Mouse (Mus musculus) hindbrain, embryonic 12.5 days (tissue): ENCODE measurements at regions not wholly inside any gene's neighbourhood (a gene's known extent, or its start where the extent isn't known, plus 50 kb on each side); places are given as distances from the start of the nearest gene placed in this dataset.

Experiments used
- ATAC-seq: fragments of 200-750 bp; cut with Nextera tagmentation; 2 replicates; pipeline ENCODE4 v1.8.0; 2017; ENCODE audit warnings: moderate TSS enrichment; ENCODE audit not compliant: low FRiP score
- H3K27ac ChIP-seq: fragments of 300-500 bp; sonication (generic); 2 replicates; pipeline ENCODE4 v1.5.1; 2016; ENCODE audit warnings: mild to moderate bottlenecking
- H3K27me3 ChIP-seq: fragments of 300-500 bp; sonication (generic); 2 replicates; pipeline ENCODE4 v1.6.1; 2016; ENCODE audit warnings: mild to moderate bottlenecking
- H3K36me3 ChIP-seq: fragments of 300-500 bp; sonication (generic); 2 replicates; pipeline ENCODE4 v1.6.1; 2016; ENCODE audit warnings: mild to moderate bottlenecking
- H3K4me1 ChIP-seq: fragments of 300-500 bp; sonication (generic); 2 replicates; pipeline ENCODE4 v1.6.1; 2016
- H3K4me2 ChIP-seq: fragments of 300-500 bp; sonication (generic); replicated peaks from 2 replicates; pipeline ENCODE4 v1.6.1; 2016; ENCODE audit warnings: mild to moderate bottlenecking
- H3K4me3 ChIP-seq: fragments of 300-500 bp; sonication (generic); 2 replicates; pipeline ENCODE4 v1.5.1; 2016; ENCODE audit warnings: mild to moderate bottlenecking
- H3K9ac ChIP-seq: fragments of 300-500 bp; sonication (generic); 2 replicates; pipeline ENCODE4 v1.6.1; 2016; ENCODE audit warnings: mild to moderate bottlenecking, moderate library complexity
- H3K9me3 ChIP-seq: fragments of 300-500 bp; sonication (generic); replicated peaks from 2 replicates; pipeline ENCODE4 v1.6.1; 2016; ENCODE audit warnings: mild to moderate bottlenecking
- WGBS: fragments of 180-500 bp; shearing (Covaris S2); methylation state at CpG from one replicate; pipeline ENCODE4 v1.1.7; 2016; 5-methylcytosine and 5-hydroxymethylcytosine counted together

DNA sequence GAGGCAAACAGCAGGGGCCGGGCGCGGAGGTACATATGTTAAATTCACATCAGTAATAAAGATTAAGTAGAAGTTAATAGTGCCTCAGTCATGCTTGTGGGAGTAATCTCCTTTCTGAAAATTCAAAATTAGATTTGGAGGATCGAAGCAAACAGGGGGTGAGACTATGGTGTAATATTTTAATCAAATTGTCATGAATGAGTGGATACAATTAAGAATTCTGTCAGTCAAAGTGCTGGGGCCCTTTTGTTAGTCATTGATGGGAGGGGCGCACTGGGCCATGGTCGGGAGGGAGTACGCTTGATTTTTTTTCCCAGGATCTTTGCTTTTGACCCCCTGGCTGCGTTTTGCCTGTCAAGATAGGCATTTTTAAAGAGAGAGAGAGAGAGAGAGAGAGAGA lies 163.2 kb downstream of the Vrk1 start:
- Histone ChIP-seq H3K4me1 (peaks cover 33% of the 10 kb centered on the region), H3K4me3 (no peak overlapping the region), H3K9me3 (no peaks in the 10 kb centered on the region), H3K4me2 (peak overlapping the region; percentile 65), H3K27me3 (peaks cover 9% of the 10 kb centered on the region), H3K9ac (no peak overlapping the region), H3K27ac (peak overlapping the region; percentile 82; the same call in 1 of the 2 replicates), H3K36me3 (no peaks in the 10 kb centered on the region)
- peak; percentile 43; the same call in 1 of the 2 replicates for ATAC-seq
- 18% methylated on average over 8 of the region's 8 CpGs for WGBS

DNA sequence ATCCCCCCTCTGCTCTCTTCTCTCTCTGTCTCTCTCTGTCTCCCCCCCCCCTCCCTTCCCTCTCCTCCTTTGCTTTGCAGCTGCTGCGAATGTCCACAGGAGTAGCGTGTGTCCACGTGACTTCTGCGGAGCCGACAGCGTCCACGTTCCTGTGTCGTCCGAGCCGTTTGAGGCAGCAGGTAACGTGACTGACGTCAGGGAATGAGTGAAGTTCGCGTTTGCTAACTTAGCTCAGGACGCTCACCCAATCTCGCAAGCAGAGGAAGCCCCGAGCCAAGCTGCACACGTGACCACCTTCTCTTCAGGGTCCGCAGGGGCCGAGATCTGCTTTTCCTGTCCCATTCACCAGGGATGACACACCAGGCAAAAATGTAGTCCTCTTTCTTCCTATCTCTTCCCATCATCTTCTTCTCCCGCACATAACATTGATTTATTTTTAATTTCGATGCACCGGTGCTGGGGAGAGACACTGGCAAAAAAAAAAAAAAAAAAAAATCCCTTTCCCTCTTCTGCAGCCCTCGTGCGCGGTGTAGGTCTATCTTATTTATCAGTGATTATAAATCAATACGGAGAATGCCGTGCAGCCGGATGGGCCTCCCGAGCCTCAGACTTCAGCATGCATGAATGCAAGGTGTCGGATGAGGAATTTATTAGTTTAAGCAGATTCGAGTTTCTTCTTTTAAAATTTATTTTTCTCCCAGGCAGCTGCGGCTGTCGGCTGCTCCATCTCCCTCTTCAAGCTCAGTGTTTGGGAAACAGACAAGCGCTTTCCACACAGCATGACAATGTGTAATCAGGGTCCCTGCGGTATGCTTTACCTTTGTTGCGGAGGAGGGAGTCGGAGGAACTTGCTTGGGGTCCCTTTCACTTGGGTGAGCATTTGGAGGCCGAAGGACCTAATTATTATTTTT lies 164.3 kb downstream of the Vrk1 start:
- H3K9ac ChIP-seq, result peak overlapping the region; percentile 27
- peak overlapping the region; percentile 65 for H3K4me2 ChIP-seq
- H3K4me3 ChIP-seq, result peak overlapping the region; percentile 38
- peak; percentile 12 for ATAC-seq
- peaks cover 9% of the 10 kb centered on the region for H3K27me3 ChIP-seq
- H3K9me3 ChIP-seq, result no peaks in the 10 kb centered on the region
- under 1% methylated on average over 39 of the region's 39 CpGs for WGBS
- no peaks in the 10 kb centered on the region for H3K36me3 ChIP-seq
- H3K27ac ChIP-seq, result peak overlapping the region; percentile 82
- peaks cover 37% of the 10 kb centered on the region for H3K4me1 ChIP-seq

DNA sequence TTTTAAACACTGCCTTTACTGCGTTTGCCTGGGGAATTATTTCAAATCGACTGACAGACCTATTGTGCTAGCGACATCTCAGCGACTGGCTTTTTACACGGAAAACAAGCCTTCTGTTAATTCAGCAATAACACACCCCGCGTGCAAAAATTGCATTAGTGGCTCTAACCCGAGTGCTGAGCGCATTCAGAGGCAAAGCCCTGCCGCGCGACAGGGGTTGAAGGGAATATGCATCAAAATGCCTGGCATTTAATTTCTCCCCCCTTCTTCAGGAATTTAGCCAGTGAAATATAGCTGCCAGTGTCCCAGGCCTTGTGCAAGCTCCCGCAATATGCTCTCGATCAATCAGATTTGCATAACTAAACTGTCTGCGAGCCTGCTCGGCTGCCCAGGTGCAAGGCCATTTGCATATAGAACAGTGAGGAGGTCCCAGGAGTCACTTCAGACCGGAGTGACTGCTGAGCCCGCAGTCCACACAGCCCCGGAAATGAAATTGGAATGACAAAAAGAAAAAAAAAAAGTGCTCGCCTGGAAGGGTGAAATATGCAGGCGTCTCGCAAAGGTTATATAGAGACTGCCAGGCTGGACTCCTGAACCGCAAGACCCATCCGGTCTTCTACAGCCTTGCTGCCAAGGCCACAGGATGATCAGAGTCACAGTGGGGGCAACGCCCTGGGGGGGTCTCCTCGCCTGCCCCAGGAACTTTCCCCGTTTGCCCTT lies 165.1 kb downstream of the Vrk1 start:
- Histone ChIP-seq H3K27ac (peak overlapping the region; percentile 82), H3K4me1 (peaks cover 37% of the 10 kb centered on the region), H3K9ac (peak overlapping the region; percentile 27; the same call in 1 of the 2 replicates), H3K36me3 (no peaks in the 10 kb centered on the region), H3K4me3 (peak overlapping the region; percentile 38), H3K27me3 (peaks cover 9% of the 10 kb centered on the region), H3K9me3 (no peaks in the 10 kb centered on the region), H3K4me2 (peak overlapping the region; percentile 65)
- WGBS, result 1% methylated on average over 27 of the region's 27 CpGs
- peak; percentile 76 for ATAC-seq

DNA sequence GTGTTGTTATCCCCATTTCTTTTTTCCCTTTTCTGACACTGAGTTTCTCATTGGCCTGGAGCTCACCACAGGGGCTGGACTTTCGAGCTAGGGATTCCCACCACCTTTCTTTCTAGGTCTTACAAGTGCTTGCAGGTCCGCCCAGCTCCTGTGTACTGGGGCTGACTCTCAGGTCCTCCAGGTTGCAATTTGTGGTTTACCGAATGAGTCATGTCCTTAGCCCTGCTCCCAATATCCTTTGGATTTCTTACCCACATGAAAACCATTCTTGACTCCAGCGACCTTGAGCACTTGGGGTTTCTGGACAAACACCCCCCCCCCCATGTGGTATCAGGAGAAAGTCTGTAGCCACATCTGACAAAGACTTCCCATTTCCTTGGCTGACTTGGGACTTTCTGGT lies 167.3 kb downstream of the Vrk1 start:
- H3K27ac ChIP-seq, result no peak overlapping the region
- H3K36me3 ChIP-seq, result no peaks in the 10 kb centered on the region
- H3K27me3 ChIP-seq, result peaks cover 5% of the 10 kb centered on the region
- WGBS, result 63% methylated on average over 4 of the region's 4 CpGs
- H3K4me3 ChIP-seq, result no peak overlapping the region
- H3K9me3 ChIP-seq, result no peaks in the 10 kb centered on the region
- peaks cover 37% of the 10 kb centered on the region for H3K4me1 ChIP-seq
- ATAC-seq, result no peak
- no peak overlapping the region for H3K9ac ChIP-seq
- no peak overlapping the region for H3K4me2 ChIP-seq

DNA sequence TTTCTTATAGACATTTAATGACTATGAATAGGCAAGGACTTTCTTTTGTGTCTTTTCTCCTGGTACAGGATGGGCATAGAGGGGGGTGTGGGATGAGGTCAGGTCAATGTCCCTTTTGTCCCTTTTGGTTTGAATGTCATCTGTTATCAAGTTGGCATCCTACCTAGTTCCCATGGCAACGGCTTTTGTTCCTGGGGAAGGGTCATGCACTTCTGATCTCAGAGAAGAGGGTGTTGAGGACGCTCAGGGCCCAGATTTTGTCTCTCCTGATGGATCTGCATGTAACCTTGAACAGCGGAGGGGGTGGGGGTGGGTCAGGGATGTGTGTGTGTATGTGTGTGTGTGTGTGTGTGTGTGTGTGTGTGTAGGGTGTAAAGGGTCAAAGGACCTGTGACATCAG lies 167.8 kb downstream of the Vrk1 start:
- Histone ChIP-seq H3K27me3 (peaks cover 3% of the 10 kb centered on the region; the same call in 1 of the 2 replicates), H3K9me3 (no peaks in the 10 kb centered on the region), H3K4me3 (no peak overlapping the region), H3K4me1 (peaks cover 35% of the 10 kb centered on the region), H3K4me2 (no peak overlapping the region), H3K9ac (no peak overlapping the region), H3K27ac (no peak overlapping the region), H3K36me3 (no peaks in the 10 kb centered on the region)
- ATAC-seq, result no peak
- WGBS, result 35% methylated on average over 3 of the region's 3 CpGs

DNA sequence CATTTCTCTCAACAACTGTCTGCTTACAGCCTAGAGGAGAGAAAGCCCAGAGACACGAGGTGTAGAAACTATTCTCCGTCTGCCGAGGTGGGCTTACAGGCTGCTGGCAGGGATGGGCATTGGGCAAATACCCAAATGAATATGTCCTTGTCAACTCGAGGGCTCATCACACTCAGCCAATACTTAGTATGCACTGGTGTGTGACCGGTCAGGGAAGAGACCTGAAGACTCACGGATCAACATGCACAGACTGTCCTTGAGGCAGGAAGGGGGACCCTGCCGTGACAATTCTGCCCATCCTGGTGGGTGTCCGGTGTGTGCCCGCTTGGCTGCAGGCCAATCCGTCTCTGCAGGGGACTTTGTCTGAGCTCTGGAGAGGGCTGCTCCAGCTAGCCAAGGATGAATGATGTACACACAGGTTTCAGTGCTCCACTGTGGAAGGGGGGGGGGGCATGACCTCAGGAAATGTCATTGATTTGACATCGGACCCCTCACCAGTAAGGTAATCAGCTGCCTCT lies 168.7 kb downstream of the Vrk1 start:
- H3K9me3 ChIP-seq, result no peaks in the 10 kb centered on the region
- ATAC-seq, result no peak
- H3K4me3 ChIP-seq, result no peak overlapping the region
- no peaks in the 10 kb centered on the region; the same call in 1 of the 2 replicates for H3K27me3 ChIP-seq
- peaks cover 28% of the 10 kb centered on the region for H3K4me1 ChIP-seq
- no peak overlapping the region for H3K9ac ChIP-seq
- WGBS, result 66% methylated on average over 11 of the region's 11 CpGs
- H3K36me3 ChIP-seq, result no peaks in the 10 kb centered on the region
- H3K27ac ChIP-seq, result no peak overlapping the region
- H3K4me2 ChIP-seq, result no peak overlapping the region

DNA sequence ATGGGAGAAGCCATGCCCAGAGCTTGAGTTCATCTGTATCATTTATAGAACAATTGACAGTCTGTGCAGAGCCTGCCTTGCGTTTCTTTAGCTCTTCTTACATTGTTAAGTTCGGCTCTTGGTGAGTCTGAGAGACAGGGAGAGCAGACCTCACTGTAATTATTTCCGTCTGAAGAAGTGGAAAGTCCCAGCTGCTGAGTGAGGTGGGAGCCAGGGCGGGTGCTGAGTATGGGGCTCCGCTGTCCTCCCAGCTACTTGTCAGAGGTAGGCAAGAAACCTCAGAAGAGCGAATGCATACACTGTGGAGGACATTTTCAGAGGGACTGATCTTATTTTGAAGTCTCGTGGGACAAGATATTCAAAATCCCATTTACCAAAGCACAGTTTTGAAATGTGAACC lies 172.9 kb downstream of the Vrk1 start:
- Histone ChIP-seq H3K27me3 (no peaks in the 10 kb centered on the region), H3K36me3 (no peaks in the 10 kb centered on the region), H3K4me1 (peaks cover 6% of the 10 kb centered on the region), H3K4me3 (no peak overlapping the region), H3K27ac (no peak overlapping the region), H3K9ac (no peak overlapping the region), H3K9me3 (no peaks in the 10 kb centered on the region), H3K4me2 (no peak overlapping the region)
- WGBS, result 78% methylated on average over 7 of the region's 7 CpGs
- no peak for ATAC-seq

DNA sequence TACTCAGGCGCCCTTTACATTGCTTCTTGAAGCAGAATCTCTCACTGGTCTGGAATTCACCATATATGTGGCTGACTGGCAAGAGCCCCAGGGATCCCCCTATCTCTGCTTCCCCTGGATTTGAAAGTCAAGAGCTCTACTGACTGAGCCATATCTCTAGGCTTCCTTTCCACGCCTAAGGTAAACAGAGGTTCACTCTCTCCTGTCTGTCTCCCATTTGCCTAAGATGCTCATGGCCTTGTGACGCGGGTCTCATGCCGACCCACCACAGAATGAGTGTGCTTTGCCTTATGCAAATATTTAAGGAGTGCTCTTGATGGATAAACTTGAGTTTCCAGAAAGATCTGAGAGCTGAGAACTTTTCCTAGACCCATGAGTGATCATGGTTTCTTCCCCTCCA lies 173.9 kb downstream of the Vrk1 start:
- no peak overlapping the region for H3K4me3 ChIP-seq
- no peaks in the 10 kb centered on the region for H3K9me3 ChIP-seq
- H3K36me3 ChIP-seq, result no peaks in the 10 kb centered on the region
- no peaks in the 10 kb centered on the region for H3K4me1 ChIP-seq
- no peak overlapping the region for H3K4me2 ChIP-seq
- no peak for ATAC-seq
- no peak overlapping the region for H3K27ac ChIP-seq
- no peak overlapping the region for H3K9ac ChIP-seq
- WGBS, result 87% methylated on average over 5 of the region's 5 CpGs
- H3K27me3 ChIP-seq, result no peaks in the 10 kb centered on the region

DNA sequence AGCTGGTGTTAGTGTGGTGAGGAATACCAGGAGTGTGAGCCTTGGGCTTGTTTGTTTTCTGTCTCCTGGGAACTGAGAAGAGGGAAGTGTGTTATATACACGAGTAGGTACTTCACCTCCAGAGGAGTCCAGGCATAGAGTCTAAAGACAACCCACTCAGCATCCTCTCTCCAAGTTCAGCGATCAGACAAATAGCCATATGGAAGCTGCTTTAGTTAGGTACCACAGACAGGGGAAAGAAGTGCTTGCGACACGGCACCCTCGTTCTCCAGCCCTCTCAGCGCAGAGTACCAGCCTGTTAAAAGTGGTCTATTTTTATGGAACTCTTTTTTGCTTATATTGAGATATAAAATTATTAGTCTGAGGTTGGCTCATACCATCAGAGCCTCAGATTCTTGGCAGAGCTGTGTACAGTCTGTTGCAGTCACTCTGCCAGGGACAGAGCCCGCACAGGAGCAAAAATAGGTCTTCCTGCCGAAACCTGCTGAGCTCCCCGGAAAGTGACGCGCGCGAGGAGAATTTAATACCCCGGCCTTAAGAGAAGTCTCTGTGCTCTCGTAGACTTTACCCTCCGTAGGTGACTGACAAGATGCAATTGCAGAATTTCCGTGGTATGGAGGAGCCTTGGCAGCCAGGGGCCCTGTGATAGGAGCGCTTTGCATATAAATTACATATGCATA lies 175.5 kb downstream of the Vrk1 start:
- no peak overlapping the region for H3K9ac ChIP-seq
- no peak overlapping the region for H3K4me2 ChIP-seq
- H3K27ac ChIP-seq, result 0 out of 2 replicates have a peak overlapping the region, but pooled peaks have one; percentile 12
- WGBS, result 68% methylated on average over 18 of the region's 18 CpGs
- no peaks in the 10 kb centered on the region for H3K27me3 ChIP-seq
- ATAC-seq, result no peak
- H3K4me3 ChIP-seq, result no peak overlapping the region
- no peaks in the 10 kb centered on the region for H3K36me3 ChIP-seq
- H3K9me3 ChIP-seq, result no peaks in the 10 kb centered on the region
- no peaks in the 10 kb centered on the region for H3K4me1 ChIP-seq

DNA sequence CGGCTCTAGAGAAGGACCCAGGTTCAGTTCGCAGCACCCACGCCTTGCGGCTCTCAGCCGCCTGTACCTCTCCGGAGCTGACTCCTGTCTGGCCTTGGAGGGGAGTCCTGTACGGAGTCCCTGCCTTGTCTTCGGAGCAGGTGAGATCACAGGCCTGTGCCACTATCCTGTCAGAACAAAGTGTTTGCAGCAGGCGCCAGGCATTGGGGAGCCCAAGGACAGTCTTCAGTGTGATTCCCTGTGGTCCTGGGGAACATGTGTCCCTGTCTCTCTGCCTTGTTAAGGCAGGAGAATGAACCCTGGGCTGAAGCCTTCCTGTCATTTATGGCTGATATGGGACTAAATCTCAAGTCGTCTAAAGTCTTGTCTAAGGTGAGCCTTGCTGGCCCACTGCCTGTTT lies 176.5 kb downstream of the Vrk1 start:
- no peaks in the 10 kb centered on the region for H3K36me3 ChIP-seq
- H3K4me1 ChIP-seq, result no peaks in the 10 kb centered on the region
- no peaks in the 10 kb centered on the region for H3K27me3 ChIP-seq
- no peak overlapping the region for H3K9ac ChIP-seq
- no peak overlapping the region for H3K4me3 ChIP-seq
- no peaks in the 10 kb centered on the region for H3K9me3 ChIP-seq
- no peak overlapping the region for H3K4me2 ChIP-seq
- H3K27ac ChIP-seq, result no peak overlapping the region
- no peak for ATAC-seq
- 92% methylated on average over 10 of the region's 10 CpGs for WGBS

DNA sequence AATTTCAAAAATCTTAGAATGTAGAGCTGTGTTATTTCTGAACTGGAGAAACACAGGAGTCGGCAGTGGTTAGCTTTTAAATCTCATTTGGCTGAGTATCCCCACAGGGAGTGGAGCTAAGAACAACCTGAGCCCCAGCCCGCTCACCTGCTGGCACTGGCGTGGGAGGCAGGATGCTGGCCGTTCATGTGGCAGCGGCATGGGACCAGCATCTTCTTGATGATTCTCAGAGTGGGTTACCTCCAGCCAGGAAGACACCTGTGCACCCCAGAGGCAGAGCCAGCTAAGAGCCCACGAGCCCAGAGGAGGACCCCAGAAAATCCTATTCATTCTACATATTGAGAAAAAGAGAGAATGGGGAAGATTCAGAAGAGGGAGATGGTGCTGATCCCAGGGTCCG lies 181.7 kb downstream of the Vrk1 start:
- ATAC-seq, result no peak
- Histone ChIP-seq H3K4me1 (0 out of 2 replicates have a peak, but pooled peaks cover 2% of the 10 kb centered on the region), H3K9ac (no peak overlapping the region), H3K36me3 (no peaks in the 10 kb centered on the region), H3K4me2 (no peak overlapping the region), H3K27me3 (no peaks in the 10 kb centered on the region), H3K9me3 (no peaks in the 10 kb centered on the region), H3K4me3 (no peak overlapping the region), H3K27ac (no peak overlapping the region)
- 86% methylated on average over 7 of the region's 7 CpGs for WGBS

DNA sequence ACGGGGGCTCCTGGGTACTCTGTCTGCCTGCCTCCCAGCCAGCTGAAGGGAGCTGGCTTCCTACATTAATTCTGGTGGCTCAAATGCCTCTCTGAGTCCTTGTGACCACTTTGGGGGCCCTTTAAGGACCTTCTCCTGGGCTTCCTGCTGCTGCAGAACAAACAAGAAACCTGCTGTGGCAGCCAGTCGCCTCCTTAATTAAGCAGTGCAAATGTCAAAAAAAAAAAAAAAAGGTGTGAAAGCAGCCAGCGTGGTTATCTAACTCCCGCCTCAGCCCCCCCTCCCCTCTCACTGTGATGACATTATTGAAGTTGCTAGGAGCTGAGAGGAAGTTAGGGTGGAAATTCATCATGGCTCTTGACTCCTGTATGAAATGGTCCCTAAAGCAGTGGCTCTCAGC lies 189.3 kb downstream of the Vrk1 start:
- Histone ChIP-seq H3K27me3 (no peaks in the 10 kb centered on the region), H3K4me1 (0 out of 2 replicates have a peak, but pooled peaks cover 11% of the 10 kb centered on the region), H3K36me3 (no peaks in the 10 kb centered on the region), H3K27ac (no peak overlapping the region), H3K9ac (no peak overlapping the region), H3K4me2 (no peak overlapping the region), H3K9me3 (no peaks in the 10 kb centered on the region), H3K4me3 (no peak overlapping the region)
- 6% methylated on average over 4 of the region's 4 CpGs for WGBS
- no peak for ATAC-seq
